Mouse (Mus musculus): Measurements from ENCODE around the gene Grk2. TPM values are rescaled to one million over a fixed set of nuclear protein-coding genes. Genes with fewer than 3 reads are reported as not detected.

Gene Grk2
- polyA plus RNA-seq, 1 experiment from 2014 or later, result 15.0 TPM

GRCm38 (mm10) chr19:4302936-4303639 lies 2.9 kb downstream of the Grk2 start:
- ATAC-seq (ENCODE audit: insufficient number of reproducible peaks, insufficient read depth, low FRiP score, low TSS enrichment), result no peak
- peak overlapping the region; percentile 45 for H3K9ac ChIP-seq
- H3K4me3 ChIP-seq, result 0 out of 2 replicates have a peak overlapping the region, but pooled peaks have one; percentile 12
- no peaks in the 10 kb centered on the region for H3K36me3 ChIP-seq
- H3K27me3 ChIP-seq, result no peaks in the 10 kb centered on the region
- peak overlapping the region; percentile 45 for H3K4me2 ChIP-seq (replicated peaks)
- WGBS, result 76% methylated on average over 7 of the region's 7 CpGs
- H3K4me1 ChIP-seq, result peaks cover 60% of the 10 kb centered on the region
- H3K27ac ChIP-seq, result peak overlapping the region; percentile 82
- H3K9me3 ChIP-seq, result no peaks in the 10 kb centered on the region

GRCm38 (mm10) chr19:4301735-4302651 lies 4.0 kb downstream of the Grk2 start:
- no peak for ATAC-seq (ENCODE audit: insufficient number of reproducible peaks, insufficient read depth, low FRiP score, low TSS enrichment)
- Histone ChIP-seq H3K9me3 (no peaks in the 10 kb centered on the region), H3K4me3 (peak overlapping the region; percentile 12; the same call in 1 of the 2 replicates), H3K27me3 (no peaks in the 10 kb centered on the region), H3K9ac (peak overlapping the region; percentile 45), H3K36me3 (no peaks in the 10 kb centered on the region), H3K4me1 (peaks cover 60% of the 10 kb centered on the region), H3K4me2 (replicated peaks) (peak overlapping the region; percentile 45), H3K27ac (peak overlapping the region; percentile 82)
- 21% methylated on average over 21 of the region's 21 CpGs for WGBS

GRCm38 (mm10) chr19:4300852-4301734 lies 4.9 kb downstream of the Grk2 start:
- no peaks in the 10 kb centered on the region for H3K36me3 ChIP-seq
- WGBS, result 67% methylated on average over 11 of the region's 11 CpGs
- no peak overlapping the region for H3K4me3 ChIP-seq
- H3K9me3 ChIP-seq, result no peaks in the 10 kb centered on the region
- H3K4me2 ChIP-seq (replicated peaks), result peak overlapping the region; percentile 45
- peak overlapping the region; percentile 82 for H3K27ac ChIP-seq
- H3K4me1 ChIP-seq, result peaks cover 60% of the 10 kb centered on the region
- no peak overlapping the region for H3K9ac ChIP-seq
- no peak for ATAC-seq (ENCODE audit: insufficient number of reproducible peaks, insufficient read depth, low FRiP score, low TSS enrichment)
- H3K27me3 ChIP-seq, result no peaks in the 10 kb centered on the region

GRCm38 (mm10) chr19:4300271-4300704 lies 5.7 kb downstream of the Grk2 start:
- ATAC-seq (ENCODE audit: insufficient number of reproducible peaks, insufficient read depth, low FRiP score, low TSS enrichment), result no peak
- H3K9ac ChIP-seq, result peak overlapping the region; percentile 11; the same call in 1 of the 2 replicates
- no peaks in the 10 kb centered on the region for H3K27me3 ChIP-seq
- H3K4me3 ChIP-seq, result no peak overlapping the region
- H3K27ac ChIP-seq, result no peak overlapping the region
- 50% methylated on average over 7 of the region's 7 CpGs for WGBS
- H3K9me3 ChIP-seq, result no peaks in the 10 kb centered on the region
- no peak overlapping the region for H3K4me2 ChIP-seq (replicated peaks)
- H3K4me1 ChIP-seq, result peaks cover 59% of the 10 kb centered on the region
- peaks cover 6% of the 10 kb centered on the region; the same call in 1 of the 2 replicates for H3K36me3 ChIP-seq

- Histone ChIP-seq H3K9ac (no peak overlapping the region; the same call in 1 of the 2 replicates), H3K36me3 (peaks cover 12% of the 10 kb centered on the region; the same call in 1 of the 2 replicates), H3K9me3 (no peaks in the 10 kb centered on the region), H3K4me3 (no peak overlapping the region), H3K27ac (no peak overlapping the region), H3K27me3 (no peaks in the 10 kb centered on the region), H3K4me2 (replicated peaks) (no peak overlapping the region), H3K4me1 (peaks cover 54% of the 10 kb centered on the region)
- no peak for ATAC-seq (ENCODE audit: insufficient number of reproducible peaks, insufficient read depth, low FRiP score, low TSS enrichment)
- WGBS, result 81% methylated on average over 6 of the region's 6 CpGs
Measured at GRCm38 (mm10) chr19:4299574-4300270, 6.3 kb downstream of the Grk2 start.

GRCm38 (mm10) chr19:4299126-4299525 lies 6.9 kb downstream of the Grk2 start:
- Histone ChIP-seq H3K27ac (no peak overlapping the region), H3K27me3 (no peaks in the 10 kb centered on the region), H3K4me2 (replicated peaks) (no peak overlapping the region), H3K36me3 (peaks cover 14% of the 10 kb centered on the region; the same call in 1 of the 2 replicates), H3K4me1 (peaks cover 51% of the 10 kb centered on the region), H3K9me3 (no peaks in the 10 kb centered on the region), H3K9ac (no peak overlapping the region), H3K4me3 (no peak overlapping the region)
- WGBS, result 89% methylated on average over 7 of the region's 7 CpGs
- ATAC-seq (ENCODE audit: insufficient number of reproducible peaks, insufficient read depth, low FRiP score, low TSS enrichment), result no peak

- ATAC-seq (ENCODE audit: insufficient number of reproducible peaks, insufficient read depth, low FRiP score, low TSS enrichment), result no peak
- H3K27ac ChIP-seq, result no peak overlapping the region
Measured at GRCm38 (mm10) chr19:4298322-4299121, 7.5 kb downstream of the Grk2 start.

GRCm38 (mm10) chr19:4297851-4298250 lies 8.2 kb downstream of the Grk2 start:
- no peak overlapping the region for H3K4me2 ChIP-seq (replicated peaks)
- H3K9me3 ChIP-seq, result no peaks in the 10 kb centered on the region
- peaks cover 39% of the 10 kb centered on the region for H3K4me1 ChIP-seq
- no peaks in the 10 kb centered on the region for H3K27me3 ChIP-seq
- H3K4me3 ChIP-seq, result no peak overlapping the region
- H3K9ac ChIP-seq, result no peak overlapping the region
- no peak overlapping the region for H3K27ac ChIP-seq
- peaks cover 17% of the 10 kb centered on the region for H3K36me3 ChIP-seq
- 88% methylated on average over 5 of the region's 5 CpGs for WGBS
- ATAC-seq (ENCODE audit: insufficient number of reproducible peaks, insufficient read depth, low FRiP score, low TSS enrichment), result no peak

More at GRCm38 (mm10) chr19:4298322-4299121, 7.5 kb downstream of the Grk2 start:
- H3K36me3 ChIP-seq, result peaks cover 14% of the 10 kb centered on the region; the same call in 1 of the 2 replicates
- no peaks in the 10 kb centered on the region for H3K27me3 ChIP-seq
- no peak overlapping the region for H3K4me2 ChIP-seq (replicated peaks)
- 90% methylated on average over 17 of the region's 17 CpGs for WGBS
- H3K9ac ChIP-seq, result no peak overlapping the region
- H3K9me3 ChIP-seq, result no peaks in the 10 kb centered on the region
- peaks cover 45% of the 10 kb centered on the region for H3K4me1 ChIP-seq
- no peak overlapping the region for H3K4me3 ChIP-seq

GRCm38 (mm10) chr19:4296611-4297010 lies 9.4 kb downstream of the Grk2 start:
- no peak overlapping the region for H3K9ac ChIP-seq
- no peaks in the 10 kb centered on the region for H3K27me3 ChIP-seq
- H3K4me3 ChIP-seq, result no peak overlapping the region
- H3K9me3 ChIP-seq, result no peaks in the 10 kb centered on the region
- H3K27ac ChIP-seq, result no peak overlapping the region
- 87% methylated on average over 2 of the region's 2 CpGs for WGBS
- H3K4me2 ChIP-seq (replicated peaks), result no peak overlapping the region
- ATAC-seq (ENCODE audit: insufficient number of reproducible peaks, insufficient read depth, low FRiP score, low TSS enrichment), result no peak
- H3K36me3 ChIP-seq, result peaks cover 29% of the 10 kb centered on the region
- H3K4me1 ChIP-seq, result peaks cover 26% of the 10 kb centered on the region

GRCm38 (mm10) chr19:4295391-4295790 lies 10.6 kb downstream of the Grk2 start:
- Histone ChIP-seq H3K9me3 (no peaks in the 10 kb centered on the region), H3K4me3 (no peak overlapping the region), H3K9ac (no peak overlapping the region), H3K4me2 (replicated peaks) (no peak overlapping the region), H3K36me3 (peaks cover 41% of the 10 kb centered on the region), H3K4me1 (peaks cover 14% of the 10 kb centered on the region), H3K27me3 (no peaks in the 10 kb centered on the region), H3K27ac (no peak overlapping the region)
- WGBS, result 84% methylated on average over 4 of the region's 4 CpGs
- no peak for ATAC-seq (ENCODE audit: insufficient number of reproducible peaks, insufficient read depth, low FRiP score, low TSS enrichment)
